ENCODE assay signal across 18 mouse cellular contexts in genomic region chr19:55569894-55570293, GRCm38 (mm10).
DNase-seq lines count a peak whose midpoint lies in the region; ATAC-seq lines count a peak whose summit lies in the region.
"Had no signal": no experiment of that assay in that cellular context is flagged by ENCODE, and none has a peak within 500 bp of the region (broad histone marks: within the 10 kb centered on the region; RNA-seq: fewer than 3 reads in every experiment).

No protein-coding gene starts in this region.

- DNase-seq in heart, postnatal 14 days, result no peak
- DNase-seq in B cell, adult 2 months, result peak; percentile 14 to 18
- DNase-seq in intestine, embryonic 14.5 days (ENCODE audit: low spot score), result no peak
- no peak for DNase-seq in ovary, postnatal 36 days (ENCODE audit: low spot score)
- no peak for DNase-seq in cerebellum, adult 9-10 months
- DNase-seq: adrenal gland, postnatal 10 days; cerebellum, adult 2 months; kidney, postnatal 25 days; layer of hippocampus, adult 9-11 months; lung, postnatal 14 days; retina, postnatal 1 day; thymus, postnatal 14 days had no signal

- no peak overlapping the region for H3K9ac ChIP-seq in heart, embryonic 13.5 days
- no peak overlapping the region for H3K9ac ChIP-seq in intestine, embryonic 14.5 days (ENCODE audit: low read length)
- H3K9ac ChIP-seq: neural tube, embryonic 15.5 days had no signal

- WGBS in heart, embryonic 13.5 days, result 82% methylated on average over 12 of the region's 12 CpGs
- WGBS in intestine, embryonic 14.5 days, result 78% methylated on average over 12 of the region's 12 CpGs

- H3K27ac ChIP-seq in heart, embryonic 13.5 days (replicated peaks), result 0 out of 2 replicates have a peak overlapping the region, but pooled peaks have one; percentile 59
- no peak overlapping the region for H3K27ac ChIP-seq in intestine, embryonic 14.5 days (ENCODE audit: low read depth)
- H3K27ac ChIP-seq: embryonic facial prominence, embryonic 13.5 days; neural tube, embryonic 15.5 days had no signal

- ATAC-seq in heart, embryonic 13.5 days (ENCODE audit: extremely low read depth, insufficient number of reproducible peaks, low FRiP score, low TSS enrichment), result no peak
- peak; percentile 2; the same call in 1 of the 2 replicates for ATAC-seq in intestine, embryonic 14.5 days (replicated peaks; ENCODE audit: low FRiP score, low TSS enrichment, low read depth)
- ATAC-seq in monocyte, adult 5-6 weeks (replicated peaks; ENCODE audit: insufficient number of reproducible peaks, low FRiP score, low TSS enrichment, poor library complexity, severe bottlenecking), result peak; percentile 77
- ATAC-seq: forebrain, embryonic 16.5 days; inflammation-experienced regulatory T-cells, adult 6 months had no signal

- intact Hi-C loops in heart, postnatal 14 days (cut with DNase I), result no loop called here

- no peaks in the 10 kb centered on the region for H3K27me3 ChIP-seq in heart, embryonic 13.5 days (replicated peaks)
- no peaks in the 10 kb centered on the region for H3K27me3 ChIP-seq in intestine, embryonic 14.5 days (replicated peaks; ENCODE audit: control insufficient read depth, insufficient read depth, low read length)

- no peak overlapping the region for H3K4me2 ChIP-seq in heart, embryonic 13.5 days
- no peak overlapping the region for H3K4me2 ChIP-seq in intestine, embryonic 14.5 days (ENCODE audit: low read length)
- H3K4me2 ChIP-seq: embryonic facial prominence, embryonic 13.5 days; neural tube, embryonic 15.5 days had no signal

- H3K9me3 ChIP-seq in heart, embryonic 13.5 days, result no peaks in the 10 kb centered on the region
- H3K9me3 ChIP-seq in intestine, embryonic 14.5 days (ENCODE audit: control insufficient read depth, low read length), result no peaks in the 10 kb centered on the region
- H3K9me3 ChIP-seq: embryonic facial prominence, embryonic 13.5 days; neural tube, embryonic 15.5 days had no signal

- H3K4me1 ChIP-seq in heart, embryonic 13.5 days, result peaks cover 80% of the 10 kb centered on the region
- peaks cover 22% of the 10 kb centered on the region for H3K4me1 ChIP-seq in intestine, embryonic 14.5 days (replicated peaks; ENCODE audit: control insufficient read depth, insufficient read depth, low read length)
- H3K4me1 ChIP-seq: neural tube, embryonic 15.5 days had no signal

- no peak overlapping the region for H3K4me3 ChIP-seq in heart, embryonic 13.5 days
- H3K4me3 ChIP-seq in intestine, embryonic 14.5 days (ENCODE audit: low read depth, low read length), result no peak overlapping the region
- H3K4me3 ChIP-seq: embryonic facial prominence, embryonic 13.5 days; neural tube, embryonic 15.5 days had no signal

- no peaks in the 10 kb centered on the region for H3K36me3 ChIP-seq in heart, embryonic 13.5 days
- H3K36me3 ChIP-seq in intestine, embryonic 14.5 days (ENCODE audit: control insufficient read depth, insufficient read depth, low read length), result no peaks in the 10 kb centered on the region
- H3K36me3 ChIP-seq: embryonic facial prominence, embryonic 13.5 days; neural tube, embryonic 15.5 days had no signal

Comparison
In these comparisons a context has a peak if more than half of its experiments do, and no peak if none do; other contexts are left out.
1. DNase-seq: peak in B cell, adult 2 months (2 of 2); none in heart, postnatal 14 days (0 of 2), intestine, embryonic 14.5 days (single experiment), ovary, postnatal 36 days (single experiment) and cerebellum, adult 9-10 months (single experiment).